Mouse (Mus musculus) heart, postnatal 14 days (tissue): Measurements from ENCODE around the gene Acad11. TPM values are rescaled to one million over a fixed set of nuclear protein-coding genes. Genes with fewer than 3 reads are reported as not detected.

ENCODE experiments used
- DNase-seq, 2 experiments: peaks; one replicate each; pipeline ENCODE4 v3.0.0; 2021 to 2022
- intact Hi-C: fragments of 180-260 bp; cut with DNase I; formaldehyde crosslinking; loops from one replicate; pipeline ENCODE4 v1.15.1; 2025
- long read RNA-seq, 2 experiments: library from polyadenylated mRNA; stranded (forward); transcript quantifications; one replicate each; pipeline ENCODE4 v2.0.0; 2021
- total RNA-seq, 2 experiments: library from RNA; stranded (reverse); gene quantifications; 2 replicates each; pipeline ENCODE4 v1.2.3; 2021

The Acad11 gene
- 10 to 100 TPM; 56.5 to 58.4 TPM for total RNA-seq
- long read RNA-seq, experiment 1, transcript Acad11-201 (20 exons, 3,444 nt) = major isoform, 50 of 63 reads
- long read RNA-seq, experiment 1, partial matches to known transcripts = 5 of 63 reads
- long read RNA-seq, experiment 1, other reads (novel, unspliced or antisense) = 8 of 63 reads
- long read RNA-seq, experiment 2, transcript Acad11-201 (20 exons, 3,444 nt) = major isoform, 45 of 53 reads
- long read RNA-seq, experiment 2, partial matches to known transcripts = 5 of 53 reads
- long read RNA-seq, experiment 2, other reads (novel, unspliced or antisense) = 2 of 53 reads

DNA sequence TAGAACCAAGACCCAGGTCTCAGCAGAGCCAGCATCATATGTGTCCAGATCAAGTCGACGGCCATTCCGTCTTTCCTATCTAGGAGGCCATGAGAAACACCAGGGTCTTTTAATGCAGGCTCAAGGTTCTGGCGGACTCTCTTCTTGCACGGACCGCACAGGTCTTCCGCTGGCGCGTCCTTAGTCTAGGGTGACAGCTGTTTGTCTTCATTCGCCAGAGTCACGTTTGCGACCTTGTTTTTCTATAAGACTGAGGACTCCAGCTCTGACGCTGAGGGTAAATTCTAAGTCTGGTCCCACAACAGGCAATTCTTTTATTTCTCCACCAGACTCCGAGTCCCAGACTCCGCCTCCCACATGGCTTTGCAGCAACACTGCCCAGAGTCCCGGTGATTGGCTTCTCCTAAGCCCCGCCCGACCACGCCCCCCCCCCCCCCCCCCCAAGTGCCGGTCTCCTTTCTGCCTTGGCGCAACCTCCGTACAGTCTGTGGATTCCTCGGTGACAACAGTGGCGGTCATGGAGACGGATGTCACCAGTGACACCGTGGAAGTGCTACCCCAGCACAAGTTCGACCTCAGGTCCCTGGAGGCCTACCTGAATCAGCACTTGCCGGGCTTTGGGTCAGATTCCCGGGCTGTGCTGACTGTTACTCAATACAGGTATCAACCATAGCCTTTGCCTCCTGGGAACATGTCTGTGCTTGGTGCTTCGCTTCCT lies at the start of gene Acad11:
Gene Acad11 (plus strand): TSS at position 134 of the 718 bp plus-strand sequence.
- DNase-seq = peak; percentile 81 to 86
- intact Hi-C loops = loop anchor here (5.0 kb wide), 1 partner anchor 61 kb away; the partner anchor contains the start of gene Nphp3

DNA sequence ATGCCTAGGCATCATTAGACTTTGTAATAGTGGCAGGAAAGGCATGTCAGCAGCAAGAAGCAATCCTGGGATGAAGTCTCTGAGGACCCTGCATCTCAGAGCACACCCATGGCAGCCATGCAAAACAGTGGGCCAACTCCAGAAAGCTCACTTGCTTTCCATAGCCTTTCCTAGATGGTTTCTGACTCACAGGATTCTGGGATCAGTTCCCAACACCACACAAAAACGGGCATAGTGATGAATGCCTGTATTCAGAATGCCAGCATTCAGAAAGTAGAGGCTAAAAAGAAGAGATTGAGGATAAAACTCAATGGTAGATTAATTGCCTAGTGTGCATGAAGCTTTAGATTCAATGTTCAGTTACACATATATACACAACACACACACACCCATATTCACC lies 48.7 kb upstream of the Acad11 start:
- DNase-seq = no peak
- intact Hi-C loops = no loop called here

- no peak for DNase-seq
- intact Hi-C loops = no loop called here
Measured at GRCm38 (mm10) chr9:104021026-104021425, 42.2 kb upstream of the Acad11 start.

DNA sequence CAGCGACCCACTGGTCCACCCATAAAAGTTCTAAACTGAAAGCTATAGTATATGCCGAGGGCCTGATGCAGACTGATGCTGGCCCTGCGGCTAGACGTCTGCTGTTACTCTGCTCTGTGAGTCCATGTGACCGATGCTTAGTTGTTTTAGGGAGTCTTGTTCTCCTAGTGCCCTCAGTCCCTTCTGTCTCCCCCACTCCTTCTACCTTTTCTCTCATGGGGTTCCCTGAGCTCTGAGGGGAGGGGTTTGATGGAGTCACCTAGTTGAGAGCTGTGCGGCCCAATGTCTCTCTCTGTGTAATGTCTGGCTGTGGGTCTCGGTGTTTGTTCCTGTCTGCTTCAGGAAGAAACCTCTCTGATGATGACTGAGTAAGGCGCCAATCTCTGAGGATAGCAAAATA lies 36.0 kb upstream of the Acad11 start:
- intact Hi-C loops = no loop called here
- no peak for DNase-seq

GRCm38 (mm10) chr9:104029861-104030260 lies 33.3 kb upstream of the Acad11 start:
- DNase-seq = no peak
- intact Hi-C loops = no loop called here

GRCm38 (mm10) chr9:104034231-104034630 lies 28.9 kb upstream of the Acad11 start:
- intact Hi-C loops = no loop called here
- no peak for DNase-seq

- intact Hi-C loops = no loop called here
- no peak for DNase-seq
Measured at GRCm38 (mm10) chr9:104034718-104035117, 28.5 kb upstream of the Acad11 start.

GRCm38 (mm10) chr9:104035261-104036015 lies 27.7 kb upstream of the Acad11 start:
- intact Hi-C loops = no loop called here
- DNase-seq = peak; percentile 70 to 80

DNA sequence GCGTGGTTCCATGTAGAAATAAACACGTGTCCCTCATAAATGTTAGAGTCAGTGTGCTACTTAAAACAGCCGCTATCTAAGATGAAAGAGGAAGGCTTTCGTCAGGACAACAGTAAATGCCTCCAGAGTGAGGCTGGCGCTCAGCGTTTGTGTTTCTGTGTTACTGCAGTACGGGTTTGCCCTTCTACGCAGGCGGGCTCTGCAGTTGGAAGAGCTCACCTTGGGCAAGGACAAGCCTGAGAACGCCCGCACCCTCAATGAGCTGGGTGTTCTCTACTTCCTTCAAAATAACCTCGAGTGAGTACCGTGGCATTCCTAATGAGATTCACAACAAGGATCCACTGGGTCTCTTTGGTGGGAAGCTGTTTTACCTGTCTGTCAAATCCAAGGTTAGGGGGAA lies 24.9 kb upstream of the Acad11 start:
- no peak for DNase-seq
- intact Hi-C loops = no loop called here

- intact Hi-C loops = no loop called here
- DNase-seq = no peak
Measured at GRCm38 (mm10) chr9:104039031-104039695, 24.0 kb upstream of the Acad11 start.

- no peak for DNase-seq
- intact Hi-C loops = no loop called here
Measured at GRCm38 (mm10) chr9:104039742-104040141, 23.4 kb upstream of the Acad11 start.

DNA sequence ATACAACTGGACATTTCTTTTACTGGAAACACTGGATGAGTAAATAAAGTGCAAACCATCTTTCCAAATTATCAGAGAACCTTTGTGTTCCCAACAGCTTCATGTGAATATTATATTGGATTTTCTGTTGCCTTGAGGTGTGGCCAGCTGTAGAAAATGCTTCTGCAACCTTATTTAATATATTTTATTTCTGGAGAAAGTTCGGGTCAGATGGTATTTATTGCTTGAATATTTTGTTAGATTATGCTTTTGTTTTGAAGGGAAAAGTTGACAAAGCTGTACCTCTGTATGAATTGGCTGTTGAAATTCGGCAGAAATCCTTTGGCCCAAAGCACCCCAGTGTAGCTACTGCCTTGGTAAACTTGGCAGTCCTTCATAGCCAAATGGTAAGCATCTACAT lies 22.8 kb upstream of the Acad11 start, which contains the start of gene Gm28305:
Gene Gm28305 (plus strand): TSS at position 301 of the 400 bp plus-strand sequence.
- intact Hi-C loops = no loop called here

GRCm38 (mm10) chr9:104043676-104044075 lies 19.5 kb upstream of the Acad11 start:
- intact Hi-C loops = no loop called here

More for the DNA sequence above, 22.8 kb upstream of the Acad11 start, which contains the start of gene Gm28305:
- DNase-seq = no peak

DNA sequence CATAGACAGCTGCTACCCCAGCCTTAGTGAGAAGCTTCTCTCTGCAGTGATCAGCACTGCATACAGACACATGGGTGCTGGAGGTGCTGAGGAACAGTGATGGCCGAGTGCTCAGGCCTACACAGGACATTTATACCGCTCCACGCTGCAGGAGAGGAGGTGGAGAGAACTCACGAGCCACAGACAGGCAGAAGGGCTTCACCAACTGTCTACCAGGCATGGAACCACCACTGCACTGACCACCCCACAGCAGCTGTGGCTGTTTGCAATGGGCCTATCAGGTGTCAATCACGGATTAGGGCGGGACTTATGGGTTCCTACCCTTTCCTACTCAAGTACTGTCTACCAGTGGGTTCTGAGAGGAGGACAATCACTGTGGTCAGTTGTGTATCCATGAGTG lies 12.1 kb upstream of the Acad11 start:
- intact Hi-C loops = no loop called here

More at GRCm38 (mm10) chr9:104043676-104044075, 19.5 kb upstream of the Acad11 start:
- no peak for DNase-seq

GRCm38 (mm10) chr9:104062430-104063243 lies 540 bp upstream of the Acad11 start, which contains the start of gene Uba5:
Uba5 (minus strand) TSS chr9:104063134.
- peak; percentile 80 to 81 for DNase-seq
- intact Hi-C loops = loop anchor here (5.0 kb wide), 1 partner anchor 60 kb away; the partner anchor contains the start of gene Nphp3

More for the DNA sequence above, 12.1 kb upstream of the Acad11 start:
- DNase-seq = no peak

- DNase-seq = no peak
Measured at GRCm38 (mm10) chr9:104064571-104064970, 1.4 kb downstream of the Acad11 start.

GRCm38 (mm10) chr9:104070241-104070640 lies 7.1 kb downstream of the Acad11 start:
- no peak for DNase-seq
- intact Hi-C loops = no loop called here

More at GRCm38 (mm10) chr9:104064571-104064970, 1.4 kb downstream of the Acad11 start:
- intact Hi-C loops = loop anchor here (5.0 kb wide), 1 partner anchor 62 kb away; the partner anchor contains the start of gene Nphp3

GRCm38 (mm10) chr9:104070863-104071604 lies 7.9 kb downstream of the Acad11 start:
- intact Hi-C loops = no loop called here
- no peak for DNase-seq
